Mouse (Mus musculus): ENCODE measurements around the gene Me3. TPM values are rescaled to one million over a fixed set of nuclear protein-coding genes. Genes with fewer than 3 reads are reported as not detected.

The Me3 gene
- total RNA-seq, 1 experiment, result 0.13 TPM

- H3K36me3 ChIP-seq (ENCODE audit: control insufficient read depth, insufficient read depth, low read length, poor library complexity, severe bottlenecking), result no peaks in the 10 kb centered on the region
- no peak for TF ChIP-seq ZNF384 (IDR thresholded peaks at IDR 0.05; ENCODE audit: low read depth, low read length)
- no peak for TF ChIP-seq ZC3H11A (IDR thresholded peaks at IDR 0.05; ENCODE audit: borderline replicate concordance, low read depth, low read length)
- no peak for TF ChIP-seq MAFK (IDR thresholded peaks at IDR 0.05; ENCODE audit: insufficient read depth, low read depth, low read length)
- TF ChIP-seq HCFC1 (IDR thresholded peaks at IDR 0.05; ENCODE audit: borderline replicate concordance, insufficient read depth, low read length), result no peak
- no peak for TF ChIP-seq CHD2 (IDR thresholded peaks at IDR 0.05; ENCODE audit: low read depth, low read length)
- no peaks in the 10 kb centered on the region for H3K9me3 ChIP-seq (ENCODE audit: control insufficient read depth, insufficient read depth, low read depth, low read length)
- in situ Hi-C loops (cut with MboI; ENCODE audit: low sequenced_read_pairs in 2 of 2, unreplicated experiment in 2 of 2), result no loop called here
- no peak overlapping the region for H3K9ac ChIP-seq (ENCODE audit: insufficient read depth, low read depth, low read length, poor library complexity, severe bottlenecking)
- no peaks in the 10 kb centered on the region for H3K4me1 ChIP-seq (ENCODE audit: control insufficient read depth in 2 of 2, insufficient read depth in 2 of 2, low read length in 2 of 2, poor library complexity in 1 of 2)
- no peak for DNase-seq (ENCODE audit: low read depth, low spot score)
- no peak overlapping the region for H3K27ac ChIP-seq (ENCODE audit: insufficient read depth, low read depth, low read length, poor library complexity, severe bottlenecking)
- no peak overlapping the region for H3K4me3 ChIP-seq (ENCODE audit: insufficient read depth in 1 of 2, low read depth in 1 of 2, low read length in 2 of 2, poor library complexity in 1 of 2, severe bottlenecking in 1 of 2)
These were observed 252.4 kb downstream of the Me3 start for GRCm38 (mm10) chr7:89884551-89884950.

- in situ Hi-C loops (cut with MboI; ENCODE audit: low sequenced_read_pairs in 2 of 2, unreplicated experiment in 2 of 2), result no loop called here
- Histone ChIP-seq H3K36me3 (ENCODE audit: control insufficient read depth, insufficient read depth, low read length, poor library complexity, severe bottlenecking) (no peaks in the 10 kb centered on the region), H3K4me3 (ENCODE audit: insufficient read depth in 1 of 2, low read depth in 1 of 2, low read length in 2 of 2, poor library complexity in 1 of 2, severe bottlenecking in 1 of 2) (no peak overlapping the region), H3K9ac (ENCODE audit: insufficient read depth, low read depth, low read length, poor library complexity, severe bottlenecking) (no peak overlapping the region), H3K9me3 (ENCODE audit: control insufficient read depth, insufficient read depth, low read depth, low read length) (no peaks in the 10 kb centered on the region), H3K27ac (ENCODE audit: insufficient read depth, low read depth, low read length, poor library complexity, severe bottlenecking) (no peak overlapping the region), H3K4me1 (ENCODE audit: control insufficient read depth in 2 of 2, insufficient read depth in 2 of 2, low read length in 2 of 2, poor library complexity in 1 of 2) (peaks cover 0 to 2% of the 10 kb centered on the region in 2 experiments; a peak in 1 of 4 replicates)
- DNase-seq (ENCODE audit: low read depth, low spot score), result no peak
- TF ChIP-seq ZNF384 (IDR thresholded peaks at IDR 0.05; ENCODE audit: low read depth, low read length) (no peak), HCFC1 (IDR thresholded peaks at IDR 0.05; ENCODE audit: borderline replicate concordance, insufficient read depth, low read length) (no peak), MAFK (IDR thresholded peaks at IDR 0.05; ENCODE audit: insufficient read depth, low read depth, low read length) (no peak), CHD2 (IDR thresholded peaks at IDR 0.05; ENCODE audit: low read depth, low read length) (no peak), ZC3H11A (IDR thresholded peaks at IDR 0.05; ENCODE audit: borderline replicate concordance, low read depth, low read length) (no peak)
These were observed 259.2 kb downstream of the Me3 start for GRCm38 (mm10) chr7:89891412-89891811.

- Histone ChIP-seq H3K4me1 (ENCODE audit: control insufficient read depth in 2 of 2, insufficient read depth in 2 of 2, low read length in 2 of 2, poor library complexity in 1 of 2) (peaks cover 0 to 2% of the 10 kb centered on the region in 2 experiments; a peak in 1 of 4 replicates), H3K27ac (ENCODE audit: insufficient read depth, low read depth, low read length, poor library complexity, severe bottlenecking) (no peak overlapping the region), H3K9ac (ENCODE audit: insufficient read depth, low read depth, low read length, poor library complexity, severe bottlenecking) (no peak overlapping the region), H3K36me3 (ENCODE audit: control insufficient read depth, insufficient read depth, low read length, poor library complexity, severe bottlenecking) (no peaks in the 10 kb centered on the region), H3K4me3 (ENCODE audit: insufficient read depth in 1 of 2, low read depth in 1 of 2, low read length in 2 of 2, poor library complexity in 1 of 2, severe bottlenecking in 1 of 2) (no peak overlapping the region), H3K9me3 (ENCODE audit: control insufficient read depth, insufficient read depth, low read depth, low read length) (no peaks in the 10 kb centered on the region)
- TF ChIP-seq ZC3H11A (IDR thresholded peaks at IDR 0.05; ENCODE audit: borderline replicate concordance, low read depth, low read length), result peak; percentile 45; the same call in 1 of the 2 replicates
- no peak for TF ChIP-seq MAFK (IDR thresholded peaks at IDR 0.05; ENCODE audit: insufficient read depth, low read depth, low read length)
- DNase-seq (ENCODE audit: low read depth, low spot score), result peak; percentile 51
- in situ Hi-C loops (cut with MboI; ENCODE audit: low sequenced_read_pairs in 2 of 2, unreplicated experiment in 2 of 2), result no loop called here
These were observed 259.7 kb downstream of the Me3 start for GRCm38 (mm10) chr7:89891856-89892255.

GRCm38 (mm10) chr7:89903007-89903406, 270.8 kb downstream of the Me3 start:
- in situ Hi-C loops (cut with MboI; ENCODE audit: low sequenced_read_pairs in 2 of 2, unreplicated experiment in 2 of 2), result no loop called here
- no peak overlapping the region for H3K9ac ChIP-seq (ENCODE audit: insufficient read depth, low read depth, low read length, poor library complexity, severe bottlenecking)
- no peak overlapping the region for H3K27ac ChIP-seq (ENCODE audit: insufficient read depth, low read depth, low read length, poor library complexity, severe bottlenecking)
- DNase-seq (ENCODE audit: low read depth, low spot score), result no peak
- no peaks in the 10 kb centered on the region for H3K9me3 ChIP-seq (ENCODE audit: control insufficient read depth, insufficient read depth, low read depth, low read length)
- TF ChIP-seq ZNF384 (IDR thresholded peaks at IDR 0.05; ENCODE audit: low read depth, low read length), result no peak
- no peak for TF ChIP-seq ZC3H11A (IDR thresholded peaks at IDR 0.05; ENCODE audit: borderline replicate concordance, low read depth, low read length)
- no peak for TF ChIP-seq HCFC1 (IDR thresholded peaks at IDR 0.05; ENCODE audit: borderline replicate concordance, insufficient read depth, low read length)
- no peak for TF ChIP-seq CHD2 (IDR thresholded peaks at IDR 0.05; ENCODE audit: low read depth, low read length)
- TF ChIP-seq MAFK (IDR thresholded peaks at IDR 0.05; ENCODE audit: insufficient read depth, low read depth, low read length), result no peak
- no peak overlapping the region for H3K4me3 ChIP-seq (ENCODE audit: insufficient read depth in 1 of 2, low read depth in 1 of 2, low read length in 2 of 2, poor library complexity in 1 of 2, severe bottlenecking in 1 of 2)
- H3K36me3 ChIP-seq (ENCODE audit: control insufficient read depth, insufficient read depth, low read length, poor library complexity, severe bottlenecking), result no peaks in the 10 kb centered on the region
- peaks cover 6% of the 10 kb centered on the region in 2 experiments; a peak in 2 of 4 replicates for H3K4me1 ChIP-seq (ENCODE audit: control insufficient read depth in 2 of 2, insufficient read depth in 2 of 2, low read length in 2 of 2, poor library complexity in 1 of 2)
